Mouse (Mus musculus) right cerebral cortex, adult 18-20 months (tissue): ENCODE measurements around the gene Clptm1.
"Not testable (repeated sequence)": the region's sequence is repeated elsewhere in the genome, so short reads cannot be mapped to it uniquely, and the experiment has no call there.

Experiments
- DNase-seq: peaks from one replicate; pipeline ENCODE4 v3.0.0; 2022; ENCODE audit warnings: mixed read lengths

The Clptm1 gene

DNA sequence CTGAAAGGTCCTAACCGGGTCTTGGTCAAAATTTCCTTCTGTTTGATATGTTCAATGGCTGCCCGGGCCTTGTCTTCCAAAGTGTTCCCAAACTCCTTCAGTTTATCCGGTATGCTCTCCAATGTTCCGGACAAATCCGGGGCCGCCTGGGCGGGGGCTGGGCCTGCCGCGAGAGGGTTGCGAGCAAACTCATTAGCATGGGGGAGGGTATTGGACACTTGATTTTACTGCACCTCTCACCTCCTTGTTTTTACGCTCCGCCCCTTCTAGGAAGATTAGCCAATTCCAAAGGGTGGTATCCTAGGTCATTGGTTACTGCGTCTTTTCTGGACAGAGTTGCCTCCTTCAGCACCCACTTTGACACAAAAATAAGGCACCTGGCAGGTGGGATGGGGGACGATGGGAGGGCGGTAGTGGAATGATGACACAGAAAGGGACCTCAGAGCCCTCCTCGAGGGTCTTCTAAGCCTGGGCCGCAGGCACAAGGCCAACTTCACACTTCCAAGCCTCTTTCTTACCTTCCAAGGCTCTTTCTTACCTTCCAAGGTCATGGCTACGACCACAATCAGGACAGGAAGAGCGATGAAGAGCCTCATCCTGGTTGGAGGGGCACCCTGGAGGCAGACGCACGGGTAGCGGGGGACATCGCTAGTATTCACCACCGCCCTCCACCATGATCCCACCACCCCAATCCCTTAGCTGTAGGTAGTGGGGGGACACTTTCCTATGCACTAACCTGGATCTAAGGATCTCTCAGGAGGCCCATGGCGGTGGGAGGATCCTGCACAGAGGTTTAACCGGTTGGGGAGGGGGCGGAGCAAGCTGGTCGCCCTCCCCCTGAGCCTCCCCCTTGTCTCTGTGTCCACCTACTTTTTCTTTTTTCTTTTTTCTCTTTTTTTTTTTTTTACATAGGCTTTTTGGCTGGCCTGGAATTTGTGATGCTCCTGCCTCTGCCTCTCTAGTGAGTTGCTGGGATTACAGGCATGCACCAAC, 27.3 kb upstream of the Clptm1 start, which contains the start of gene Apoc1:
Gene Apoc1, minus strand, starts transcription at position 788 of the 993 bp plus-strand sequence.
- no peak for DNase-seq

- no peak for DNase-seq
Measured at GRCm38 (mm10) chr7:19691434-19691833, 26.6 kb upstream of the Clptm1 start.

GRCm38 (mm10) chr7:19690845-19691244, 26.0 kb upstream of the Clptm1 start:
- no peak for DNase-seq

DNA sequence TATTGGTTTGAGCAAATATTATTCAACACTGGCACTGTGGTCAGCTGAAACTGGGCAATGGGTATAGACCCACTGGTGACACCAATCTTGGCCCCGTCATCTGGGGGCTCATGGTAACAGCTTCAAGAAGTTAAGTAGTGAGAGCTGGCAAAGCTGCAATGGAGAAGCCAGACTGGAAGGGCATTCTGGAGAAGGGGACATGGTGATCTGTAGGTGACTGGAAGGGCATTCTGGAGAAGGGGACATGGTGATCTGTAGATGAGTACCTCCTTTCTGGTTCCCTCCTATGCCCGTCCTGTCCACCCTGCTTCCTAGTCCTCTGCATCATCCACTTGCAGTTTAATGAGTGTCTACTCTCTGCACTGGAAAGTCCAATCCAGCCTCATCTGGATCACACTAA, 23.8 kb upstream of the Clptm1 start:
- no peak for DNase-seq

- no peak for DNase-seq
Measured at GRCm38 (mm10) chr7:19688101-19688500, 23.3 kb upstream of the Clptm1 start.

DNA sequence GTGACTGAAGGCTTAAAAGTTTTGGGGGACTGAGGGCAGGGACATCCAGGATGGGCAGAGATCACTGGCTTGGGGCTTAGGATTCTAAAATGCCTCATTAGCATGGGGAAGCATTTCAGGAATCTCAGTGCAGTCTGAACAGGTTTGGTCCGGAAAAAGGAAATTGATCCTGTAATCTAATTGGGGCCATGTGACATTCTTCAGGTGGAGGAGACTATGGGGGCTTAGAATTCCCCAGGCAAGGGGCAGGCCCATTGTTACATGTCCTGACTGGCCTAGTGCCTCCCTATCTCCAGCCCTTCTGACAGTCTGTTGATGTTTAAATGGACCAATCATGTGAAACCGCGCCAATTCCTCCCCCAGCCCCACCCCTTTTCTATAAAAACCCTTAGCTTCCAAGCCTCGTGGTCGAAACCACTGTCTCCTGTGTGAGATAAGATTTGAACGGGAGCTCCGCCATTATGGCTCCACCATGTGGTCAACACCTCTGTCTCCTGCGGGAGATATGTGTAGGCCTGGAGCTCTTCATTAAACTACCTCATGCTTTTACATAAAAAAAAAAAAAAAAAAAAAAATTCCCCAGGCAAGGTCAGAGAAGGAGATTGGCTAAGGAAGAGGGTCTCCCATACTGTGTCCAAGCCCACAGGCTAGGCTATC, 22.2 kb upstream of the Clptm1 start:
- not testable (repeated sequence) for DNase-seq

DNA sequence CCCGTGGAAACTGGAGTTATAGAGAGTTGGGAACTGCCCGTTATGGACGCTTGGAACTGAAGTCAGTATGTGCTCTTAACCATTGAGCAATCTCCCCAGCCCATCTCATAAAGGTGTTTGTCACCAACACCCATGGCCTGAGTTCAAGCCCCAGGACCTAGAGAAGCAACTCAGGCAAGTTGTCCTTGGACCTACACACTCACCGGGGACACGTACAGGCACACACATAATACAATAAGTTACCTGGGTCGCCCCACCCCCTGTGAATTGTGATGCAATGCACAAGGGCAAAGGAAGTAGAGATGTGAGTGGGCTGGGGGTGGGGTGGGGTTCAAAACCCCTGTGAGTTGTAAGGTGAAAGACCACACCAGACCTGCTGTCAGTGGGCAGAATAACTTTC, 21.7 kb upstream of the Clptm1 start:
- DNase-seq: no peak

DNA sequence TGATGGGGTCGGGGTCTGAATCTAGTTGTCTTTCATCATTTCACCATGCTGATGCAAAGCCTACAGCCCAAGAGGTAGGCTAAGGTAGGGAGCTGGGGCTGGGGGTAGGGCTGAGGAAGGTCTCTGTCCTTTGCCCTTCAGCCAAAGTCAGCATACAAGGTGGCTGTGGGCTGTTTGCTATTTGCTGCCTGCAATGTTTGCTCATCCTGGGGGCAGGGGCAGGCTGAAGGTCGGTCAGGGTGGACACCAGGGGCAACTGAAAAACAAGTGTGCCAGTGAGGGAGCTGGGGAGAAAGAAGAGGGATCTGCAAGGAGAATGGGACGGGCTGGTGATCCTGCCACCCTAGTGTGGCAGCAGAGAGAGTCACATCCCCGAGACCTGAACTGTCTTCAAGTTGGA, 20.5 kb upstream of the Clptm1 start:
- DNase-seq: no peak

GRCm38 (mm10) chr7:19683771-19684201, 19.0 kb upstream of the Clptm1 start:
- no peak for DNase-seq

DNA sequence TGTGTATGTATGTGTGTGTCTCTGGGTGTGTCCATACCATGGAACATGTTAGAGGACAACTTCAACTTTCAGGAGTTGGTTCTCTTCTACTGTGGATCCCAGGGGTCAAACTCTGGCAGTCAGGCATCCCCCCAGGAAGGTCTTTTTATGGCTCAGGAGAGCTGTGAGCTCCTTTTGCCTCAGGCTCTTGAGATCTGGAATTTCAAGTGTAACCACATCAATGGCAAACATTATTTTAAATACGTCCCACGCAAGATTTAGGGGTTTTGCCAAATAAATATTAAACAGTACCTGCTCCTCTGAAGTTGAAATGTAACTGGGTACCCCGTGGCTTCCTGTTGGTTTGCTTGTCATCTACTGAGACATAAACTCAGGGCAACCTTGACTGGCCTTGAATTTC, 18.1 kb upstream of the Clptm1 start:
- DNase-seq: no peak

DNA sequence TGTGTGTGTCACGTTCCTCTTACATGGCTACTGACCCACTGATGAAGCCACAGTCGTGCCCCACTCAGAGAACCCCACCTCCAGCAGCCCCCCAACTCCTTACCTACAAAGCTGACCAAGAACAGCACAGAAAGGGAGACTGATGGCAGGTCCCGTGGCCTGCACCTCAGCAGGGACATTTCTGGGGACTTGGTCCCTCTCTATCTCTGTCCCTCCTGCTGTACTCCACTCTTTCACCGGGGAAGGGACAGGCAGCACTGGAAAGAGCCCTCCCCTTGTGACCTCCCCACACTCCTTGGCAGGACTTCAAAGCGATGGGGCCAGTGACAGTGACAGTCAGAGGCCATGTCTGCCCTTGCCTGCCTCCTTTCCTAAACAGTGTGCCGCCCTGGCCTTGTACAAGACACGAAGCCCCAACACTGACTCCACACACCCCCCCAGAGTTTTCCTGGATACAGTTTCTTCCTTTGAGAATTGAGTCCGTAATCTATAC, 16.4 kb upstream of the Clptm1 start, which contains the start of the genes Gm44805 and Apoc4:
Gene Gm44805, minus strand, starts transcription at position 222 of the 493 bp plus-strand sequence.
Gene Apoc4, minus strand, starts transcription at position 278 of the 493 bp plus-strand sequence.
- no peak for DNase-seq

DNA sequence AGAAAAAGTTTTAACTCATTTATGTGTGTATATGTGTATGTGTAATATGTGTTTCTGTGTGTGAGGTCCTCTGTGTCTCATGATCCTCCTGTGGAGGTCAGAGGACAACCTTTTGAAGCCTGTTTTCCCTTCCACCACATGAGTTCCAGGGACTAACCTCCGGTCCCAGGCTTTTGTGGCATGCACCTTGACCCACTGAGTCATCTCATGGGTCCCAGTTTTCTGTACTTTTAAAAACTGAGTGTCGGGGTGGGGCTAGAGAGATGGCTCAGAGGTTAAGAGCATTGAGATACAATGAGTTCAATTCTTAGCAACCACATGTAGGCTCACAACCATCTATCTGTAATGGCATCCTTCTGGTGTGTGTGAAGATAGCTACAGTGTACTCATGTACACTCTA, 15.9 kb upstream of the Clptm1 start:
- DNase-seq: no peak

- DNase-seq: no peak
Measured at GRCm38 (mm10) chr7:19678901-19679300, 14.1 kb upstream of the Clptm1 start.

DNA sequence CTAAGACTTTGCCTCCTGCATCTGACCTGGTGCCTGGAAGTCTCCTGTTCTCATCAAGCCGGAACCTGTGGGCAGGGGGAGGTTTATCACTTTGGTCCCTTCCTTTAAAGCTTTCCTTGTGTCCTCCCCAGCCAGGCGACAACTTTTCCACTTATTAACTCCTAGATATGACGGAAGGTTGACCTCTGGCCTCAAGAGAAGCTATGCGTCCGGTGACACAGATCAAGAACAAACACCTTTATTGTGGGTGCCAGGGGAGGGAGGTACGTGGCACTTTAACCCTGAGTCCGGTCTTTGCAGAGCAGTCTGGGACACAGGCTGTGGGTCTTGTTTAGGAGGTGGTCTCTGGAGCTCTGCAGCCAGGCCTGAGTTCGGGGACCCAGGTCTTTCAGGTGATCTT, 13.0 kb upstream of the Clptm1 start, which contains the start of gene Apoc2:
Gene Apoc2, minus strand, starts transcription at position 70 of the 400 bp plus-strand sequence.
- no peak for DNase-seq

DNA sequence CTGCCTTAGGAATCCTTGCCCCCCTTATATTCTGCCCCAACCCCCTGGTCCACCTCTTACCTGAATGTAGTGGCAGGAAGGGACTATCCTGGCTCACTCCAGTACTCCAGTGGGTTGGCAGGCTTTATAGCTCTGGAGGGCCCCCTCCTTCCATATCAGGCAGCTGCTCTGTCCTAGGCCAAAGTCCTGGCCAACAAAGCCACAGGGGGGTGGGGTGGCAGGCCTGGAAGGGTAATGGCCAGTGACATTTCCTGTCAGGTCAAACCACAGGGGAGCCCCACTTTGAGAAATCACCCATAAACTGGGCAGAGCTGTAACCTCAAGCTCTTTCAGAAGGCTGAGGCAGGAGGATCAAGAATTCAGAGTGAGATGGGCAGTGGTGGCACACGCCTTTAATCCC, 11.8 kb upstream of the Clptm1 start:
- no peak for DNase-seq

GRCm38 (mm10) chr7:19675824-19676223, 11.0 kb upstream of the Clptm1 start:
- DNase-seq: no peak

GRCm38 (mm10) chr7:19673083-19673699, 8.4 kb upstream of the Clptm1 start:
- DNase-seq: no peak

GRCm38 (mm10) chr7:19671511-19671910, 6.7 kb upstream of the Clptm1 start:
- no peak for DNase-seq

- DNase-seq: peak; percentile 93
Measured at GRCm38 (mm10) chr7:19668947-19669721, 4.3 kb upstream of the Clptm1 start.

DNA sequence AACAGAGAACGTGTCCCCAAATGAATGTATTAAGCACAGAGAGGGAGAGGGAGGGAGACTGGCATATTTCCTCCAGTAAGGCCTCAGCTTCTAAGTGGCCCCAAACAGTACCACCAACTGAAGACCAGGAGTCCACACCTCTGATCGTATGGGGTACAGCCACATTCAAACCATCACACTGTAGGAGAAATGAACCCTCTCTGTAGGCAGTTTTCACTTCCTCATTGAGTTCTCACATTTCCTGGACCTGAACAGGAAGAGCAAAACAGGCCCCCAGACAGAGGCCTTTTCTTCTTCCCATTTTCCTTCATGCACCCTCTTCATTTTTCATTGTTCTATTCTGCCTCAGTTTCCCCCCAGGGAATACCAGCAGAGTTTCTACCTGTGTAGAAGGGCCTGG, 2.6 kb upstream of the Clptm1 start:
- no peak for DNase-seq

- no peak for DNase-seq
Measured at GRCm38 (mm10) chr7:19666750-19667149, 1.9 kb upstream of the Clptm1 start.

DNA sequence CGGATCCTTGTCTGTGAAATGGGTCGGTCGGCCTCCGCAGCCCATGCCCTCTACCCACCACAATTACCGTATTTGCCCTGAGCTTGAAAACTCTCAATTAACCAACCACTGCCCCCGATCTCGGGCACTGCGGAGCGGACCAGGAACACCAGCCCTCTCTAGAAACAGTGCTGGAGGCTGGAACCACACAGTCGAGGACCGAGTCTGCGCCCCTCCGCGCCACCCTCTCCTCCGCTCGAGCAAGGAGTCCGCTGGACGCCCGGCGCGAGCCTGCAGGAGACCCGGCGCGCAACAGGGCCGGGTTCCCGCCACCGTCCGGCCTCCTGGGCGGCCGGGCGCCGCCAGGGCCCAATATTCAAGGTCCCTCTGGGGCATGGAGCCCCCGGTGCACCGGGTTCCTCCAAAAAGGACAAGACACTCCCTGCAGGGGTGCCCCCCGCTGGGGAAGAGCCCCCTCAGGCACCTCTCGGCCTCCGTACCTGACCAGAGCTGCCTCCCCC, 328 bp downstream of the Clptm1 start:
- DNase-seq: no peak
